Mouse (Mus musculus) MEL (cell line): Measurements from ENCODE around the gene Disp1. TPM values are rescaled to one million over a fixed set of nuclear protein-coding genes. Genes with fewer than 3 reads are reported as not detected.

Source experiments
- DNase-seq: peaks from one replicate; pipeline ENCODE4 v3.0.0; 2011; ENCODE audit warnings: low read depth, low spot score
- H3K27ac ChIP-seq: 2 replicates; pipeline ENCODE4 v1.5.1; 2012; ENCODE audit warnings: low read depth, mild to moderate bottlenecking, control low read depth, low read length, moderate library complexity; ENCODE audit not compliant: control insufficient read depth
- H3K27me3 ChIP-seq, 2 experiments: fragments of 150-350 bp in 1 of 2; sonication (generic) in 1 of 2; 2 replicates each; pipeline ENCODE4 v1.6.1; 2012; ENCODE audit warnings: low read length in 2 of 2, mild to moderate bottlenecking in 2 of 2, improper control_type of control experiment in 1 of 2, moderate library complexity in 1 of 2; ENCODE audit not compliant: insufficient read depth in 2 of 2, control insufficient read depth in 1 of 2
- H3K36me3 ChIP-seq, 2 experiments: 2 replicates each; pipeline ENCODE4 v1.6.1; 2012 to 2014; ENCODE audit warnings: low read length in 2 of 2, improper control_type of control experiment in 1 of 2, inconsistent platforms in 1 of 2, mild to moderate bottlenecking in 1 of 2; ENCODE audit not compliant: insufficient read depth in 2 of 2, control insufficient read depth in 1 of 2
- H3K4me1 ChIP-seq, 2 experiments: fragments of 150-350 bp in 1 of 2; sonication (generic) in 1 of 2; 2 replicates each; pipeline ENCODE4 v1.6.1; 2012; ENCODE audit warnings: low read length in 2 of 2, improper control_type of control experiment in 1 of 2, mild to moderate bottlenecking in 1 of 2; ENCODE audit not compliant: insufficient read depth in 2 of 2, control insufficient read depth in 1 of 2
- H3K4me3 ChIP-seq, 2 experiments: fragments of 150-350 bp in 1 of 2; sonication (generic) in 1 of 2; 2 replicates each; pipeline ENCODE4 v1.5.1; 2012; ENCODE audit warnings: low read depth in 2 of 2, low read length in 2 of 2, mild to moderate bottlenecking in 2 of 2, moderate library complexity in 2 of 2, control low read depth in 1 of 2, improper control_type of control experiment in 1 of 2; ENCODE audit not compliant: control insufficient read depth in 1 of 2, insufficient read depth in 1 of 2
- H3K79me2 ChIP-seq: 2 replicates; pipeline ENCODE4 v1.6.1; 2012; ENCODE audit warnings: mild to moderate bottlenecking, low read length, moderate library complexity; ENCODE audit not compliant: control insufficient read depth, poor library complexity, insufficient read depth
- H3K9ac ChIP-seq: 2 replicates; pipeline ENCODE4 v1.6.1; 2012; ENCODE audit warnings: low read depth, mild to moderate bottlenecking, control low read depth, low read length, moderate library complexity; ENCODE audit not compliant: control insufficient read depth, poor library complexity, severe bottlenecking
- H3K9me3 ChIP-seq: fragments of 150-350 bp; sonication (generic); replicated peaks from 2 replicates; pipeline ENCODE4 v1.6.1; 2012; ENCODE audit warnings: mild to moderate bottlenecking, low read length, improper control_type of control experiment, moderate library complexity; ENCODE audit not compliant: insufficient read depth
- CHD1 ChIP-seq: IDR thresholded peaks from 2 replicates; pipeline ENCODE4 v1.6.1; 2012; ENCODE audit warnings: low read depth, mild to moderate bottlenecking, inconsistent platforms, low read length, improper control_type of control experiment
- CHD2 ChIP-seq: IDR thresholded peaks from 2 replicates; pipeline ENCODE4 v1.6.1; 2011; ENCODE audit warnings: low read length, improper control_type of control experiment
- E2F4 ChIP-seq: IDR thresholded peaks from 2 replicates; pipeline ENCODE4 v1.6.1; 2011; ENCODE audit warnings: low read depth, low read length, improper control_type of control experiment, borderline replicate concordance
- EP300 ChIP-seq, 2 experiments: IDR thresholded peaks; 2 replicates each; pipeline ENCODE4 v1.6.1; 2011; ENCODE audit warnings: improper control_type of control experiment in 2 of 2, low read length in 2 of 2, low read depth in 1 of 2, mild to moderate bottlenecking in 1 of 2
- GABPA ChIP-seq: IDR thresholded peaks from 2 replicates; pipeline ENCODE4 v1.6.1; 2012; ENCODE audit warnings: low read depth, mild to moderate bottlenecking, inconsistent platforms, low read length, improper control_type of control experiment, moderate library complexity
- KAT2A ChIP-seq: conservative IDR thresholded peaks from 2 replicates; pipeline ENCODE4 v1.6.1; 2012; ENCODE audit warnings: low read depth, low read length, improper control_type of control experiment, inconsistent platforms
- MAFK ChIP-seq: IDR thresholded peaks from 2 replicates; pipeline ENCODE4 v1.6.1; 2011; ENCODE audit warnings: low read depth, mild to moderate bottlenecking, low read length, improper control_type of control experiment, borderline replicate concordance
- MAX ChIP-seq: IDR thresholded peaks from 2 replicates; pipeline ENCODE4 v1.6.1; 2011; ENCODE audit warnings: low read length, improper control_type of control experiment
- MEF2A ChIP-seq: IDR thresholded peaks from 2 replicates; pipeline ENCODE4 v1.6.1; 2014; ENCODE audit warnings: low read depth, mild to moderate bottlenecking, inconsistent platforms, low read length, improper control_type of control experiment; ENCODE audit not compliant: poor library complexity, insufficient replicate concordance, severe bottlenecking; ENCODE audit errors: extremely low read depth
- MYB ChIP-seq: IDR thresholded peaks from 2 replicates; pipeline ENCODE4 v1.6.1; 2011; ENCODE audit warnings: mild to moderate bottlenecking, low read depth, low read length, improper control_type of control experiment
- POLR2A ChIP-seq, 2 experiments: IDR thresholded peaks; 2 replicates each; pipeline ENCODE4 v1.6.1; 2011 to 2012; ENCODE audit warnings: low read length in 2 of 2, mild to moderate bottlenecking in 2 of 2, control low read depth in 1 of 2, improper control_type of control experiment in 1 of 2, low read depth in 1 of 2, moderate library complexity in 1 of 2; ENCODE audit not compliant: control insufficient read depth in 1 of 2, insufficient read depth in 1 of 2, poor library complexity in 1 of 2
- POLR2AphosphoS2 ChIP-seq: IDR thresholded peaks from 2 replicates; pipeline ENCODE4 v1.6.1; 2011; ENCODE audit warnings: low read length, improper control_type of control experiment
- POLR2AphosphoS5 ChIP-seq: IDR thresholded peaks from 2 replicates; pipeline ENCODE4 v1.6.1; 2012; ENCODE audit warnings: low read depth, borderline replicate concordance, mild to moderate bottlenecking, inconsistent platforms, low read length, moderate library complexity, mixed read lengths
- RAD21 ChIP-seq: IDR thresholded peaks from 2 replicates; pipeline ENCODE4 v1.6.1; 2011; ENCODE audit warnings: mild to moderate bottlenecking, low read depth, low read length, improper control_type of control experiment
- RCOR1 ChIP-seq: IDR thresholded peaks from 2 replicates; pipeline ENCODE4 v1.6.1; 2012; ENCODE audit warnings: low read depth, mild to moderate bottlenecking, inconsistent platforms, low read length, improper control_type of control experiment
- SMC3 ChIP-seq: IDR thresholded peaks from 2 replicates; pipeline ENCODE4 v1.6.1; 2011; ENCODE audit warnings: low read depth, low read length, improper control_type of control experiment
- TAL1 ChIP-seq: IDR thresholded peaks from 2 replicates; pipeline ENCODE4 v1.6.1; 2012; ENCODE audit warnings: mild to moderate bottlenecking, inconsistent platforms, low read length, moderate library complexity, mixed read lengths
- TBP ChIP-seq: IDR thresholded peaks from 2 replicates; pipeline ENCODE4 v1.8.0; 2011; ENCODE audit warnings: low read depth, low read length, improper control_type of control experiment
- ZC3H11A ChIP-seq: IDR thresholded peaks from 2 replicates; pipeline ENCODE4 v1.6.1; 2012; ENCODE audit warnings: low read depth, mild to moderate bottlenecking, inconsistent platforms, low read length, improper control_type of control experiment
- polyA plus RNA-seq, 2 experiments: library from polyadenylated mRNA; stranded (reverse) in 1 of 2; unstranded in 1 of 2; fragments of >175 nt in 1 of 2; fragments of >200 nt in 1 of 2; gene quantifications; 2 replicates each; pipeline versions ENCODE4 v1.2.1 to v1.2.4; 2012; ENCODE audit warnings: low replicate concordance in 2 of 2, low read depth in 1 of 2; ENCODE audit not compliant: insufficient read length in 2 of 2, insufficient read depth in 1 of 2, missing spikeins in 1 of 2
- total RNA-seq: library from RNA; depleted of rRNA; stranded (reverse); fragments of 300-350 nt; gene quantifications from 2 replicates; pipeline ENCODE4 v1.2.3, GENCODE M21; 2012

Disp1 gene
- total and polyA plus RNA-seq, 3 experiments = 6.3 to 9.9 TPM; not detected in 1

DNA sequence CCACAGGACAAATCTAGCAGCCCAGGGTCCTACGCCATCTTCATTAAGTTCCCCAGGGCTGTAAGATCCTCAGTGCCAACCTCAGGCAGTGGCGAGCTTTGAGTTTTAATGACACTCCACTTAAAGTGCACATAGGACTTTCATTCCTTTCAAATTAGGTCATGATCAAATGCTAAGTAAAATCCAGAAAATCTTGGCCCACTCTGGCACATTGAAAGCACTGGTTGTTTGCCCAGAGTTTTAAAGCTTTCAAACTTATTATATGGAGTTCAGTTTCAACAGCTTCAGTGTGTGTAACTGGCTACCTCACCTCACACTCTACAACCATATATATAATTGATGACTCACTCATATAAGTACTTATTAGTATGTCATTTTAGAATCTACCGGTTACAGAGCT is 87.9 kb downstream of the Disp1 start:
- H3K4me3 ChIP-seq = no peak overlapping the region
- H3K79me2 ChIP-seq = no peaks in the 10 kb centered on the region
- H3K9ac ChIP-seq = no peak overlapping the region
- peaks cover 0 to 14% of the 10 kb centered on the region in 2 experiments; a peak in 3 of 4 replicates for H3K4me1 ChIP-seq
- TF ChIP-seq TAL1 = no peak
- no peak for TF ChIP-seq E2F4
- no peak for TF ChIP-seq MAFK
- no peak for TF ChIP-seq ZC3H11A
- TF ChIP-seq POLR2AphosphoS2 = no peak
- TF ChIP-seq MEF2A = no peak
- no peak for TF ChIP-seq EP300 (IDR thresholded peaks at IDR 0.05; ENCODE audit: low read depth in 1 of 2, low read length in 2 of 2)
- TF ChIP-seq KAT2A = no peak
- no peak for TF ChIP-seq TBP
- TF ChIP-seq POLR2A (IDR thresholded peaks at IDR 0.05; ENCODE audit: control insufficient read depth in 1 of 2, insufficient read depth in 1 of 2, low read depth in 1 of 2, low read length in 2 of 2, poor library complexity in 1 of 2) = no peak
- no peak for TF ChIP-seq RCOR1
- TF ChIP-seq GABPA = no peak
- no peak for TF ChIP-seq RAD21
- TF ChIP-seq CHD2 = no peak
- no peak for TF ChIP-seq SMC3
- TF ChIP-seq POLR2AphosphoS5 = no peak
- no peak for TF ChIP-seq CHD1
- H3K36me3 ChIP-seq = peaks cover 0 to 14% of the 10 kb centered on the region in 2 experiments; a peak in 2 of 4 replicates
- H3K9me3 ChIP-seq = no peaks in the 10 kb centered on the region
- no peak for DNase-seq
- no peaks in the 10 kb centered on the region for H3K27me3 ChIP-seq
- no peak overlapping the region for H3K27ac ChIP-seq

DNA sequence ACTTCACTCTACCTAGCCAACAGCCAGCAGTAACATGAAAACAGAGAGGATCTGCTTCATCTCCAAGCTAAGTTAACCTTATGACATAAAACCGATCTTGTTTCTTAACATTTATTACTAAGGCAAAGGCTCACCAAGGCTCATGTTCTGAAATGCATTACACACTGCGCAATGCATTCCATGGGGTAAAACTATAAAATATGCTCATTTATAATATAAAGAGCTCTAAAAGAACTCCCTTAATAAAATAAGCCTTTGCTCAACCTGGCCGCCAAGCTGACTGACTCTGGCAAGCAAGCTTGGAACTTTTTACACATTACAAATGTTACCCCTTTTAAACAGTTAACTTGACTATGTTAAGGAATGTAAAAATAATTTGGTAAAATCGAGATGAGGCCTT is 94.1 kb downstream of the Disp1 start:
- Histone ChIP-seq H3K79me2 (no peaks in the 10 kb centered on the region), H3K36me3 (no peaks in the 10 kb centered on the region; a peak in 1 of 4 replicates), H3K9me3 (no peaks in the 10 kb centered on the region), H3K27me3 (no peaks in the 10 kb centered on the region), H3K4me1 (no peaks in the 10 kb centered on the region), H3K4me3 (no peak overlapping the region), H3K9ac (no peak overlapping the region), H3K27ac (no peak overlapping the region)
- DNase-seq = no peak
- no peak for TF ChIP-seq MAFK
- no peak for TF ChIP-seq MYB
- no peak for TF ChIP-seq MAX
